Mouse (Mus musculus) cerebellum, adult 2 months (tissue): ENCODE measurements around the gene Sh2d3c. TPM values are rescaled to one million over a fixed set of nuclear protein-coding genes. Genes with fewer than 3 reads are reported as not detected.

Experiments
- DNase-seq, 2 experiments: peaks; one replicate each; pipeline ENCODE4 v3.0.0; 2021
- H3K27ac ChIP-seq: fragments of 200-500 bp; 2 replicates; pipeline ENCODE4 v1.5.1; 2012; ENCODE audit warnings: low read length, control low read depth, inconsistent platforms; ENCODE audit not compliant: insufficient read depth
- H3K27me3 ChIP-seq: fragments of 200-500 bp; 2 replicates; pipeline ENCODE4 v1.6.1; 2012; ENCODE audit warnings: inconsistent platforms, mild to moderate bottlenecking, low read length, moderate library complexity; ENCODE audit not compliant: control insufficient read depth, insufficient read depth
- H3K4me1 ChIP-seq: fragments of 200-500 bp; 2 replicates; pipeline ENCODE4 v1.6.1; 2011; ENCODE audit warnings: low read length; ENCODE audit not compliant: control insufficient read depth, insufficient read depth
- H3K4me3 ChIP-seq: fragments of 200-500 bp; replicated peaks from 2 replicates; pipeline ENCODE3; 2011; ENCODE audit warnings: mild to moderate bottlenecking, low read depth, low read length, control low read depth; ENCODE audit not compliant: insufficient read depth
- CTCF ChIP-seq: fragments of 200-500 bp; IDR thresholded peaks from 2 replicates; pipeline ENCODE4 v1.5.1; 2011; ENCODE audit warnings: low read depth, mild to moderate bottlenecking, control low read depth, low read length, moderate library complexity, borderline replicate concordance; ENCODE audit not compliant: insufficient read depth
- POLR2A ChIP-seq: fragments of 200-500 bp; IDR thresholded peaks from 2 replicates; pipeline ENCODE4 v1.6.1; 2011; ENCODE audit warnings: low read length, control low read depth, borderline replicate concordance; ENCODE audit not compliant: insufficient read depth
- WGBS: fragments of 180-500 bp; shearing (Covaris S2); methylation state at CpG from one replicate; pipeline ENCODE4 v1.1.7; 2018; 5-methylcytosine and 5-hydroxymethylcytosine counted together
- polyA plus RNA-seq: library from polyadenylated mRNA; depleted of rRNA; stranded (reverse); fragments of >200 nt; gene quantifications from 2 replicates; pipeline ENCODE4 v1.2.3, GENCODE M21; 2012

The Sh2d3c gene
- polyA plus RNA-seq, 1 experiment, result 47.0 TPM

GRCm38 (mm10) chr2:32689420-32689819, 31.4 kb upstream of the Sh2d3c start:
- H3K4me3 ChIP-seq, result no peak overlapping the region
- TF ChIP-seq CTCF, result peak; percentile 98
- no peak for TF ChIP-seq POLR2A
- H3K27ac ChIP-seq, result no peak overlapping the region
- WGBS, result 16% methylated on average over 5 of the region's 5 CpGs
- no peaks in the 10 kb centered on the region for H3K27me3 ChIP-seq
- DNase-seq, result peak; percentile 86 to 87
- H3K4me1 ChIP-seq, result peaks cover 4% of the 10 kb centered on the region; the same call in 1 of the 2 replicates

GRCm38 (mm10) chr2:32691041-32691440, 29.8 kb upstream of the Sh2d3c start:
- Histone ChIP-seq H3K27me3 (no peaks in the 10 kb centered on the region), H3K4me1 (peaks cover 4% of the 10 kb centered on the region; the same call in 1 of the 2 replicates), H3K4me3 (no peak overlapping the region), H3K27ac (no peak overlapping the region)
- WGBS, result 68% methylated on average over 11 of the region's 11 CpGs
- TF ChIP-seq CTCF (no peak), POLR2A (no peak)
- no peak for DNase-seq

GRCm38 (mm10) chr2:32692496-32692895, 28.4 kb upstream of the Sh2d3c start:
- Histone ChIP-seq H3K27me3 (no peaks in the 10 kb centered on the region), H3K4me3 (no peak overlapping the region), H3K4me1 (peaks cover 4% of the 10 kb centered on the region; the same call in 1 of the 2 replicates), H3K27ac (no peak overlapping the region)
- no peak for DNase-seq
- WGBS, result 79% methylated on average over 14 of the region's 14 CpGs
- TF ChIP-seq POLR2A, result no peak
- no peak for TF ChIP-seq CTCF

GRCm38 (mm10) chr2:32693282-32693681, 27.6 kb upstream of the Sh2d3c start:
- Histone ChIP-seq H3K27me3 (no peaks in the 10 kb centered on the region), H3K4me3 (peak overlapping the region; percentile 78), H3K4me1 (peaks cover 4% of the 10 kb centered on the region; the same call in 1 of the 2 replicates), H3K27ac (no peak overlapping the region)
- TF ChIP-seq POLR2A, result no peak
- no peak for TF ChIP-seq CTCF
- WGBS, result 3% methylated on average over 7 of the region's 7 CpGs
- DNase-seq, result peak; percentile 39 to 40

- WGBS, result under 1% methylated on average over 51 of the region's 51 CpGs
- peak overlapping the region; percentile 82 for H3K4me3 ChIP-seq
- TF ChIP-seq POLR2A (peak; percentile 83), CTCF (peak; percentile 82)
- peak overlapping the region; percentile 57 for H3K27ac ChIP-seq
- H3K4me1 ChIP-seq, result peaks cover 4% of the 10 kb centered on the region; the same call in 1 of the 2 replicates
- no peaks in the 10 kb centered on the region for H3K27me3 ChIP-seq
- peak; percentile 95 to 96 for DNase-seq
These were observed 26.9 kb upstream of the Sh2d3c start for GRCm38 (mm10) chr2:32693823-32694411.

- TF ChIP-seq CTCF, result no peak
- TF ChIP-seq POLR2A, result no peak
- peak overlapping the region; percentile 82 for H3K4me3 ChIP-seq
- WGBS, result 77% methylated on average over 12 of the region's 12 CpGs
These were observed 26.2 kb upstream of the Sh2d3c start for GRCm38 (mm10) chr2:32694691-32695090.

GRCm38 (mm10) chr2:32699680-32700079, 21.2 kb upstream of the Sh2d3c start:
- no peaks in the 10 kb centered on the region for H3K27me3 ChIP-seq
- DNase-seq, result no peak
- no peaks in the 10 kb centered on the region for H3K4me1 ChIP-seq
- H3K4me3 ChIP-seq, result no peak overlapping the region
- TF ChIP-seq POLR2A, result no peak
- TF ChIP-seq CTCF, result no peak
- WGBS, result 78% methylated on average over 6 of the region's 6 CpGs
- H3K27ac ChIP-seq, result no peak overlapping the region

More at GRCm38 (mm10) chr2:32694691-32695090, 26.2 kb upstream of the Sh2d3c start:
- DNase-seq, result no peak
- peaks cover 4% of the 10 kb centered on the region; the same call in 1 of the 2 replicates for H3K4me1 ChIP-seq
- H3K27me3 ChIP-seq, result no peaks in the 10 kb centered on the region
- H3K27ac ChIP-seq, result no peak overlapping the region
